Mouse (Mus musculus): ENCODE data around the gene Cdc16. TPM values are rescaled to one million over a fixed set of nuclear protein-coding genes. Genes with fewer than 3 reads are reported as not detected.

Cdc16 gene
- polyA plus RNA-seq, 1 experiment from 2014 or later, result 173 TPM

- H3K9me3 ChIP-seq (ENCODE audit: control insufficient read depth, low read length), result no peaks in the 10 kb centered on the region
- H3K9ac ChIP-seq, result no peak overlapping the region
- no peak for DNase-seq (ENCODE audit: low spot score)
- no peak overlapping the region for H3K4me2 ChIP-seq (replicated peaks)
- 96% methylated on average over 11 of the region's 11 CpGs for WGBS
- ATAC-seq (ENCODE audit: low FRiP score), result no peak
- H3K4me1 ChIP-seq (replicated peaks; ENCODE audit: control insufficient read depth, insufficient read depth, low read length), result no peaks in the 10 kb centered on the region
- H3K27me3 ChIP-seq (ENCODE audit: control insufficient read depth, insufficient read depth, low read length), result no peaks in the 10 kb centered on the region
- no peak overlapping the region for H3K27ac ChIP-seq
- H3K4me3 ChIP-seq (replicated peaks; ENCODE audit: low read length), result no peak overlapping the region
- H3K36me3 ChIP-seq (replicated peaks; ENCODE audit: control insufficient read depth, insufficient read depth), result peaks cover 81% of the 10 kb centered on the region
These were observed 36.2 kb downstream of the Cdc16 start for GRCm38 (mm10) chr8:13793746-13794101.

GRCm38 (mm10) chr8:13797676-13798075, 40.2 kb downstream of the Cdc16 start:
- WGBS, result 96% methylated on average over 5 of the region's 5 CpGs
- no peak for ATAC-seq (ENCODE audit: low FRiP score)
- no peak for DNase-seq (ENCODE audit: low spot score)
- Histone ChIP-seq H3K27me3 (ENCODE audit: control insufficient read depth, insufficient read depth, low read length) (no peaks in the 10 kb centered on the region), H3K9me3 (ENCODE audit: control insufficient read depth, low read length) (no peaks in the 10 kb centered on the region), H3K4me2 (replicated peaks) (no peak overlapping the region), H3K9ac (no peak overlapping the region), H3K4me3 (replicated peaks; ENCODE audit: low read length) (no peak overlapping the region), H3K4me1 (replicated peaks; ENCODE audit: control insufficient read depth, insufficient read depth, low read length) (no peaks in the 10 kb centered on the region), H3K27ac (no peak overlapping the region), H3K36me3 (replicated peaks; ENCODE audit: control insufficient read depth, insufficient read depth) (peaks cover 68% of the 10 kb centered on the region)

GRCm38 (mm10) chr8:13799566-13799965, 42.1 kb downstream of the Cdc16 start:
- no peak for ATAC-seq (ENCODE audit: low FRiP score)
- Histone ChIP-seq H3K4me3 (replicated peaks; ENCODE audit: low read length) (no peak overlapping the region), H3K27ac (no peak overlapping the region), H3K4me1 (replicated peaks; ENCODE audit: control insufficient read depth, insufficient read depth, low read length) (no peaks in the 10 kb centered on the region), H3K27me3 (ENCODE audit: control insufficient read depth, insufficient read depth, low read length) (no peaks in the 10 kb centered on the region), H3K9me3 (ENCODE audit: control insufficient read depth, low read length) (no peaks in the 10 kb centered on the region), H3K9ac (no peak overlapping the region), H3K4me2 (replicated peaks) (no peak overlapping the region), H3K36me3 (replicated peaks; ENCODE audit: control insufficient read depth, insufficient read depth) (peaks cover 49% of the 10 kb centered on the region)
- peak; percentile 10 for DNase-seq (ENCODE audit: low spot score)
- 94% methylated on average over 5 of the region's 5 CpGs for WGBS

GRCm38 (mm10) chr8:13828598-13829172, 71.2 kb downstream of the Cdc16 start:
- Histone ChIP-seq H3K4me2 (replicated peaks) (no peak overlapping the region), H3K27me3 (ENCODE audit: control insufficient read depth, insufficient read depth, low read length) (no peaks in the 10 kb centered on the region), H3K27ac (no peak overlapping the region), H3K4me3 (replicated peaks; ENCODE audit: low read length) (no peak overlapping the region), H3K36me3 (replicated peaks; ENCODE audit: control insufficient read depth, insufficient read depth) (no peaks in the 10 kb centered on the region), H3K9me3 (ENCODE audit: control insufficient read depth, low read length) (no peaks in the 10 kb centered on the region), H3K9ac (no peak overlapping the region), H3K4me1 (replicated peaks; ENCODE audit: control insufficient read depth, insufficient read depth, low read length) (no peaks in the 10 kb centered on the region)
- ATAC-seq (ENCODE audit: low FRiP score) (no peak), DNase-seq (ENCODE audit: low spot score) (no peak)
- WGBS, result 83% methylated on average over 7 of the region's 7 CpGs

Other genes starting within 250 kb of the Cdc16 start
- gene 1700029H14Rik, start 195.2 kb upstream of the Cdc16 start, polyA plus RNA-seq (2014; fragmentation: Nextera tagmentation; extraction: Ambion mirVana), result not detected in 2 replicates
- gene Rasa3, start 80.1 kb upstream of the Cdc16 start, polyA plus RNA-seq (2014; fragmentation: Nextera tagmentation; extraction: Ambion mirVana), result 32.6 and 37.3 TPM in 2 replicates
- 0.73 and 1.7 TPM in 2 replicates for gene Cfap97d2, start 51.8 kb upstream of the Cdc16 start, polyA plus RNA-seq (2014; fragmentation: Nextera tagmentation; extraction: Ambion mirVana)
- gene Upf3a, start 27.9 kb downstream of the Cdc16 start, polyA plus RNA-seq (2014; fragmentation: Nextera tagmentation; extraction: Ambion mirVana), result 35.4 and 36.3 TPM in 2 replicates
- not detected in 2 replicates for gene AF366264, start 80.7 kb downstream of the Cdc16 start, polyA plus RNA-seq (2014; fragmentation: Nextera tagmentation; extraction: Ambion mirVana)
- 53.6 and 60.4 TPM in 2 replicates for gene Champ1, start 112.0 kb downstream of the Cdc16 start, polyA plus RNA-seq (2014; fragmentation: Nextera tagmentation; extraction: Ambion mirVana)
- 144 and 149 TPM in 2 replicates for gene Coprs, start 132.6 kb downstream of the Cdc16 start, polyA plus RNA-seq (2014; fragmentation: Nextera tagmentation; extraction: Ambion mirVana)

Measured in hindbrain, embryonic 14.5 days (tissue).